In genomic region chrX:164440140-164440539, GRCm38 (mm10) we compare ENCODE assay signal across 13 mouse cellular contexts. TPM values are rescaled to one million over a fixed set of nuclear protein-coding genes. Genes with fewer than 3 reads are reported as not detected.
DNase-seq lines count a peak whose midpoint lies in the region; ATAC-seq and TF ChIP-seq lines count a peak whose summit lies in the region.
"Had no signal": no experiment of that assay in that cellular context is flagged by ENCODE, and none has a peak within 500 bp of the region (broad histone marks: within the 10 kb centered on the region; RNA-seq: fewer than 3 reads in every experiment).

No protein-coding gene starts in this region.

- no peak overlapping the region for H3K4me2 ChIP-seq in intestine, postnatal 0 days (replicated peaks; ENCODE audit: low read depth)
- H3K4me2 ChIP-seq: stomach, embryonic 15.5 days had no signal

- no peak for ATAC-seq in intestine, postnatal 0 days

- intact Hi-C loops in heart, postnatal 25 days (cut with DNase I) = no loop called here

- H3K9me3 ChIP-seq in intestine, postnatal 0 days (ENCODE audit: control insufficient read depth) = no peaks in the 10 kb centered on the region
- no peaks in the 10 kb centered on the region for H3K9me3 ChIP-seq in limb, embryonic 10.5 days (replicated peaks)
- H3K9me3 ChIP-seq: stomach, embryonic 15.5 days had no signal

- no peaks in the 10 kb centered on the region for H3K4me1 ChIP-seq in intestine, postnatal 0 days (replicated peaks; ENCODE audit: control insufficient read depth, insufficient read depth, low read length)
- H3K4me1 ChIP-seq in limb, embryonic 10.5 days = no peaks in the 10 kb centered on the region
- H3K4me1 ChIP-seq: stomach, embryonic 15.5 days had no signal

- no peak overlapping the region for H3K9ac ChIP-seq in intestine, postnatal 0 days (ENCODE audit: low read depth, low read length)
- H3K9ac ChIP-seq: stomach, embryonic 15.5 days had no signal

- no peak overlapping the region for H3K4me3 ChIP-seq in intestine, postnatal 0 days (ENCODE audit: low read depth, low read length)
- H3K4me3 ChIP-seq in limb, embryonic 10.5 days = no peak overlapping the region
- H3K4me3 ChIP-seq: myocyte; stomach, embryonic 15.5 days had no signal

- DNase-seq in heart, adult 18-20 months = peak; percentile 69 to 77
- DNase-seq in heart, postnatal 25 days (ENCODE audit: low spot score) = no peak
- peak; percentile 56 for DNase-seq in heart, adult 8-10 months (ENCODE audit: low spot score)
- DNase-seq in kidney, adult 9 months = peak; percentile 95
- DNase-seq in lung, postnatal 36 days = peak; percentile 78
- no peak for DNase-seq in limb, embryonic 10.5 days (ENCODE audit: low spot score)
- no peak for DNase-seq in layer of hippocampus, adult 18-20 months (ENCODE audit: low spot score in 2 of 2)

- WGBS in intestine, postnatal 0 days = 50% methylated on average over 2 of the region's 2 CpGs
- 88% methylated on average over 2 of the region's 2 CpGs for WGBS in limb, embryonic 10.5 days

- no peaks in the 10 kb centered on the region for H3K27me3 ChIP-seq in intestine, postnatal 0 days (replicated peaks; ENCODE audit: control insufficient read depth, insufficient read depth, low read length)
- peaks cover 94% of the 10 kb centered on the region for H3K27me3 ChIP-seq in limb, embryonic 10.5 days (ENCODE audit: low read depth, poor library complexity, severe bottlenecking)
- H3K27me3 ChIP-seq: stomach, embryonic 15.5 days had no signal

- H3K36me3 ChIP-seq in intestine, postnatal 0 days (ENCODE audit: control insufficient read depth, insufficient read depth) = no peaks in the 10 kb centered on the region
- H3K36me3 ChIP-seq in limb, embryonic 10.5 days = no peaks in the 10 kb centered on the region
- H3K36me3 ChIP-seq: stomach, embryonic 15.5 days had no signal

- TF ChIP-seq CTCF in intestine, postnatal 0 days (IDR thresholded peaks at IDR 0.05; ENCODE audit: low read depth) = no peak

- H3K27ac ChIP-seq in intestine, postnatal 0 days (ENCODE audit: low read depth, low read length) = no peak overlapping the region
- no peak overlapping the region for H3K27ac ChIP-seq in limb, embryonic 10.5 days
- H3K27ac ChIP-seq: macrophage; stomach, embryonic 15.5 days had no signal

RNA-seq across cellular contexts. Expression of gene Asb11, which starts 3.3 kb away (rescaled TPM):
- 100 to 1,000 TPM; 137 to 162 TPM for total RNA-seq in heart, adult 18-20 months (2021)
- 100 to 1,000 TPM in 1 of 2 experiments, 10 to 100 TPM in 1; 97.6 to 139 TPM for total RNA-seq in heart, postnatal 25 days (2021)
- total RNA-seq in heart, adult 8-10 months (2022) = 100 to 1,000 TPM; 144 to 186 (median 154) TPM
- 8.8 and 9.9 TPM in 2 replicates for polyA plus RNA-seq in intestine, postnatal 0 days (2015; fragmentation: Nextera tagmentation; extraction: Ambion mirVana)
- 0.16 TPM in 1 of 2 replicates, not detected in the other for polyA plus RNA-seq in limb, embryonic 10.5 days (2016; fragmentation: Nextera tagmentation; extraction: Ambion mirVana)
- 1 to 10 TPM in 1 of 2 experiments, under 1 TPM in 1; 0.79 to 3.2 TPM for total RNA-seq in layer of hippocampus, adult 18-20 months (2021)
- polyA plus RNA-seq: C2C12; embryonic facial prominence, embryonic 11.5 days; macrophage; stomach, embryonic 15.5 days had no signal

RNA-seq across cellular contexts. Expression of gene Piga, which starts 20.6 kb away (rescaled TPM):
- 1 to 10 TPM; 2.1 to 2.8 TPM for total RNA-seq in heart, adult 18-20 months (2021)
- 1 to 10 TPM; 2.3 to 3.1 TPM for total RNA-seq in heart, postnatal 25 days (2021)
- total RNA-seq in heart, adult 8-10 months (2022) = 1 to 10 TPM; 1.4 to 2.4 (median 2.0) TPM
- 8.2 and 8.8 TPM in 2 replicates for polyA plus RNA-seq in intestine, postnatal 0 days (2015; fragmentation: Nextera tagmentation; extraction: Ambion mirVana)
- polyA plus RNA-seq in limb, embryonic 10.5 days (2016; fragmentation: Nextera tagmentation; extraction: Ambion mirVana) = 22.0 and 23.0 TPM in 2 replicates
- total RNA-seq in layer of hippocampus, adult 18-20 months (2021) = 1 to 10 TPM; 8.0 to 8.3 TPM

Comparison
In these comparisons a context has a peak if more than half of its experiments do, and no peak if none do; other contexts are left out.
1. DNase-seq: peak in heart, adult 18-20 months (2 of 2), heart, adult 8-10 months (single experiment), kidney, adult 9 months (single experiment) and lung, postnatal 36 days (single experiment); none in heart, postnatal 25 days (single experiment), limb, embryonic 10.5 days (single experiment) and layer of hippocampus, adult 18-20 months (0 of 2).
2. RNA of gene Asb11, which starts 3.3 kb away (total RNA-seq): 144 to 186 TPM in heart, adult 8-10 months, 137 to 162 TPM in heart, adult 18-20 months and 97.6 to 139 TPM in heart, postnatal 25 days; 0.79 to 3.2 TPM in layer of hippocampus, adult 18-20 months; every median in the first group is over 10 times any median in the second.